Mouse (Mus musculus) midbrain, embryonic 14.5 days (tissue): ENCODE measurements at regions not wholly inside any gene's neighbourhood (a gene's known extent, or its start where the extent isn't known, plus 50 kb on each side); places are given as distances from the start of the nearest gene placed in this dataset.

Source experiments
- ATAC-seq: fragments of 200-750 bp; cut with Nextera tagmentation; 2 replicates; pipeline ENCODE4 v1.8.0; 2017; ENCODE audit warnings: moderate number of reproducible peaks, moderate library complexity; ENCODE audit not compliant: low FRiP score, low TSS enrichment
- DNase-seq: peaks from one replicate; pipeline ENCODE4 v3.0.0-alpha.2; 2015
- H3K27ac ChIP-seq: fragments of 300-500 bp; sonication (generic); replicated peaks from 2 replicates; pipeline ENCODE4 v1.5.1; 2014; ENCODE audit warnings: mild to moderate bottlenecking, low read depth, low read length, moderate library complexity
- H3K27me3 ChIP-seq: fragments of 300-500 bp; sonication (generic); 2 replicates; pipeline ENCODE4 v1.6.1; 2014; ENCODE audit warnings: low read length, control low read depth, mixed read lengths; ENCODE audit not compliant: control insufficient read depth, insufficient read depth
- H3K36me3 ChIP-seq: fragments of 300-500 bp; sonication (generic); 2 replicates; pipeline ENCODE4 v1.6.1; 2014; ENCODE audit warnings: low read length, control low read depth; ENCODE audit not compliant: control insufficient read depth, insufficient read depth
- H3K4me1 ChIP-seq: fragments of 300-500 bp; sonication (generic); 2 replicates; pipeline ENCODE4 v1.6.1; 2014; ENCODE audit warnings: mild to moderate bottlenecking, antibody characterized with exemption, low read length, control low read depth; ENCODE audit not compliant: control insufficient read depth, insufficient read depth
- H3K4me2 ChIP-seq: fragments of 300-500 bp; sonication (generic); 2 replicates; pipeline ENCODE4 v1.6.1; 2014; ENCODE audit warnings: mild to moderate bottlenecking, low read length, moderate library complexity
- H3K4me3 ChIP-seq: fragments of 300-500 bp; sonication (generic); replicated peaks from 2 replicates; pipeline ENCODE4 v1.5.1; 2014; ENCODE audit warnings: low read depth, low read length
- H3K9ac ChIP-seq: fragments of 300-500 bp; sonication (generic); replicated peaks from 2 replicates; pipeline ENCODE4 v1.6.1; 2014; ENCODE audit warnings: mild to moderate bottlenecking, low read length, moderate library complexity
- H3K9me3 ChIP-seq: fragments of 300-500 bp; sonication (generic); 2 replicates; pipeline ENCODE4 v1.6.1; 2016; ENCODE audit warnings: low read length, control low read depth, mixed read lengths; ENCODE audit not compliant: control insufficient read depth
- WGBS: fragments of 180-500 bp; shearing (Covaris S2); extraction: QIAGEN DNeasy Blood & Tissue Kit; methylation state at CpG from one replicate; pipeline ENCODE4 v1.1.7; 2014; 5-methylcytosine and 5-hydroxymethylcytosine counted together

DNA sequence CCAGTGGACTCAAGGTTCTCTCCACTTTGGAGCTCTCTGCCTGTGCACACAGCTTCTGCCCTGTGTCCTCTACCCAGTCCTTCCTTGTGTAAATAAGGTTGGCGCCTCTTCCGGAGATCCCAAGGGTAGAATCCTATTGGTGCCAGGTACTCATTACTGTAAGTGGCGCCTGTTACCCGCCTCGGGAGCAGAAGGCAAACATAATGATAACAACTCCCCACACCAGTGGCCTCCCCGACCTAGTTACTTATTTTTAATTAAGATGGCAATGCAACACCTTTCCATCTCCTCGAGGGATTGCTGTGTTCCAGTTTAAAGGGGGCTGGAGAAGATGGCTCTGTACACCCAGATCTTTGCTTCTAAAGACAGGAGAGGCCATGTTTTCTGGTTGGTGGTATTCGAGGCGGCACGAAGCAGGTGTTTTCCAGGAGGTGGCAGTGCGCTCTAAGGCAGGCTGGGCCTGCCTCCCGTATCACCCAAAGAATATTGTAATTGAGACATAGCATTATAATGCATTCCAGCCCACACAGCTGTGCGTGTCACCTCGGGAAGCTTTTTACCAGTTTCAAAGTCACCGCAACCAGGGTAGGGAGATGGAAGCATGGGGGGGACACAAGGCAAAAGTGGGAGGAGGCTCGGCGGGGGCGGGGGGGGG is 168.7 kb downstream of the Klf7 start:
- H3K4me2 ChIP-seq: peak overlapping the region; percentile 25; the same call in 1 of the 2 replicates
- H3K4me3 ChIP-seq: no peak overlapping the region
- H3K9me3 ChIP-seq: no peaks in the 10 kb centered on the region
- no peaks in the 10 kb centered on the region for H3K27me3 ChIP-seq
- ATAC-seq: peak; percentile 88; the same call in 1 of the 2 replicates
- H3K4me1 ChIP-seq: no peaks in the 10 kb centered on the region
- 48% methylated on average over 18 of the region's 18 CpGs for WGBS
- no peak overlapping the region for H3K27ac ChIP-seq
- H3K9ac ChIP-seq: no peak overlapping the region
- H3K36me3 ChIP-seq: no peaks in the 10 kb centered on the region
- peak; percentile 88 for DNase-seq

DNA sequence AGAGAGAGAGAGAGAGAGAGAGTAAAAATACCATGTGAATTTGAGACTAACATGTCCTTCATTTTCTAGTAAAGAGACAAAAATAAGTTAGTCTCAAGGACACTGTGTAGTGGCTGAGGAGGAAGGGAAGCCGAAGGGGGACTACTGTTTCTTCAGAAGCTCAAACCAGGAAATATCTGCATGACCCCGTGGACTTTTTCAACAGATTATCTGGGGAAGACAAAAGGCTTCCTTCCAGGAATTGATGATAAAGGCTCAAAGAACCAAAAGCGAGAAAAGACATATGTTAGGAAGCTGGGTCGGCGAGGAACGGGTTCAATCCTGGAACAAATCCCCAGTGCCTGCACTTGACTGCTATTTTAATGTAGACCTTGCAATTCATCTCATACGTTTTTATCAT is 170.4 kb downstream of the Klf7 start:
- H3K27ac ChIP-seq: no peak overlapping the region

DNA sequence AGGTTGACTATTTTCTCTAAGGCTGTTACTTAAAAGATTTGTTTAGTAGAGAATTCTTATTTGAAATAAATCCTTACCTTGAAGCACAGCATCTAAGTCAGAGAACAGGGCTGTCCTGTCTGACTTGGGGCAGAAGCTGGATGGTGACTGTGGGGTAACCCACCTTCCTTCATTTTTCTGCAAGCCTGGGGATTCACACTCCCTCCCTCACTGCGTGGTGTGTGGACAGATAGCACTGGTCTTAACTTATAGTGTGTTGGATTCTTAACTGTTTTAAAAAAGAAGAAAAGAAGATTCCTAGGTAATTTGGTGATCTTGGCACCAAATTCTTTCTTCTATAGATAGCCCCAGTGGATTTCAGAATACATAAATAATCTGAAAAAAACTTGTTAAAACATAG is 174.8 kb downstream of the Klf7 start:
- no peaks in the 10 kb centered on the region for H3K27me3 ChIP-seq
- ATAC-seq: no peak

More for the DNA sequence above, 170.4 kb downstream of the Klf7 start:
- WGBS: 66% methylated on average over 7 of the region's 7 CpGs
- Histone ChIP-seq H3K9ac (no peak overlapping the region), H3K9me3 (no peaks in the 10 kb centered on the region), H3K4me3 (no peak overlapping the region), H3K4me2 (no peak overlapping the region), H3K4me1 (no peaks in the 10 kb centered on the region), H3K27me3 (no peaks in the 10 kb centered on the region), H3K36me3 (no peaks in the 10 kb centered on the region)
- no peak for ATAC-seq
- DNase-seq: no peak

DNA sequence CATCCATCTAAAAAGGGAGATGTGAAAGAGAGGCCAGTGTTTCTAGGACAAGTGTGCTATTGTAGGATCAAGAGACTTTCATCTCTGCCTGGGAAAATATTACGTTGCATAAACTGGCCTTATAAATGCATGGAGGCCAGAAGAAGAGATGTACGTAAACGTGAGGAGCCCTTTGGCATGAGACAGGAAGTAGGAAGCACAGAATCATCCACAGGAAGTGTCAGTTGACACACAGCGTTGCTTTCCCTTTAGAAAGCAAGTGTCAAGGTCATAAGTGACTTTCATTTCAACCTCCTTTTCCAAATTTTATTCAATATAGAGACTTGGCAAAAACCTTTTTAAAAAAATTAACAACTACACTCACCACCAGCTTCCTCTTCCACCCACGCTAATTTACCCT is 175.2 kb downstream of the Klf7 start:
- no peak overlapping the region for H3K4me3 ChIP-seq
- H3K27ac ChIP-seq: no peak overlapping the region
- H3K9ac ChIP-seq: no peak overlapping the region
- H3K4me2 ChIP-seq: no peak overlapping the region
- no peak for DNase-seq
- H3K9me3 ChIP-seq: no peaks in the 10 kb centered on the region
- H3K4me1 ChIP-seq: no peaks in the 10 kb centered on the region
- no peak for ATAC-seq
- H3K36me3 ChIP-seq: no peaks in the 10 kb centered on the region
- H3K27me3 ChIP-seq: no peaks in the 10 kb centered on the region
- WGBS: 88% methylated on average over 5 of the region's 5 CpGs

More for the DNA sequence above, 174.8 kb downstream of the Klf7 start:
- Histone ChIP-seq H3K9ac (no peak overlapping the region), H3K9me3 (no peaks in the 10 kb centered on the region), H3K36me3 (no peaks in the 10 kb centered on the region), H3K4me3 (no peak overlapping the region), H3K27ac (no peak overlapping the region), H3K4me2 (no peak overlapping the region), H3K4me1 (no peaks in the 10 kb centered on the region)
- DNase-seq: no peak
- 78% methylated on average over 1 of the region's 1 CpGs for WGBS

DNA sequence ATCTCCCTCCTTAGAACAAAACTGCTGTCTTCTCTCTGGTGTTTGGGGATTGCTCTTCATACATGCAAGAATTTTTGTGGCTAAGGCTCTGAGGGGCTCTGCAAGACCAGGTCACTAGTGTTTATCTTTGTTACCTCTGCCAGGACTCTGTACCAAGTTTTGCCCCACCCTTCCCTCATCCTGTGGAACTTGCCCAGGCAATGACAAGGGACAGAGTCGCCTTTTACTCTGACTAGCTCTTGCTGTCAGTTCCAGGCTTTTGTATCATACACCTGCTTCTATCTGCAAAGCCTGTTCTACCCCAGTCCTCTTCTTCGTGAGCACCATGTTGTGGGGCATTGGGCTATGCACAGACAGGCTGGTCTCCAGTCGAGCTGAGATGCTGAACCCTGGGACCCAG is 175.7 kb upstream of the 4933402D24Rik start:
- no peak overlapping the region for H3K9ac ChIP-seq
- no peaks in the 10 kb centered on the region for H3K4me1 ChIP-seq
- no peaks in the 10 kb centered on the region for H3K9me3 ChIP-seq
- ATAC-seq (no peak), DNase-seq (no peak)
- no peak overlapping the region for H3K4me2 ChIP-seq
- H3K36me3 ChIP-seq: no peaks in the 10 kb centered on the region
- no peaks in the 10 kb centered on the region for H3K27me3 ChIP-seq
- no peak overlapping the region for H3K27ac ChIP-seq
- 59% methylated on average over 3 of the region's 3 CpGs for WGBS
- no peak overlapping the region for H3K4me3 ChIP-seq

DNA sequence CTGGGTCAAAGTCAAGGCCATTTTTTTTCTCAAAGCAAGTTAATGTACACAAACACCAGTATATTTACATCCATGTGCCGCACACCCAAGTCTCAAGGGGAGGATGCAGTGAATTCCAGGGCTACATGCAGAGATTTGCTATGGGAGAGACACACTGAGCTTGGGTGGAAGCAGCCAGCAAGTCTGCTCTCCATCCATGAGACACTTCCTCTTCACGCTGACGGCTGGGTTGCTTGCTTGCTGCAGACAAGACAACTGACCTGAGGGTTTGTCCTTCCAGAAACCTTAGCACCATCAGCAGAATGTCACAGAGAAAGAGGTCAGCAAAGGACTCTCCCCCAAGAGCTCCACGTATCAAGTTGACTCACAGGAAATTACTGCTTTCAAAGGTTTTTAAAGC is 169.3 kb upstream of the 4933402D24Rik start:
- WGBS: 77% methylated on average over 4 of the region's 4 CpGs
- DNase-seq: no peak
- H3K27me3 ChIP-seq: peaks cover 8% of the 10 kb centered on the region; the same call in 1 of the 2 replicates
- H3K36me3 ChIP-seq: no peaks in the 10 kb centered on the region
- no peak for ATAC-seq
- no peak overlapping the region for H3K4me3 ChIP-seq
- no peak overlapping the region for H3K9ac ChIP-seq
- no peak overlapping the region for H3K4me2 ChIP-seq
- no peak overlapping the region for H3K27ac ChIP-seq
- H3K9me3 ChIP-seq: no peaks in the 10 kb centered on the region
- H3K4me1 ChIP-seq: no peaks in the 10 kb centered on the region

DNA sequence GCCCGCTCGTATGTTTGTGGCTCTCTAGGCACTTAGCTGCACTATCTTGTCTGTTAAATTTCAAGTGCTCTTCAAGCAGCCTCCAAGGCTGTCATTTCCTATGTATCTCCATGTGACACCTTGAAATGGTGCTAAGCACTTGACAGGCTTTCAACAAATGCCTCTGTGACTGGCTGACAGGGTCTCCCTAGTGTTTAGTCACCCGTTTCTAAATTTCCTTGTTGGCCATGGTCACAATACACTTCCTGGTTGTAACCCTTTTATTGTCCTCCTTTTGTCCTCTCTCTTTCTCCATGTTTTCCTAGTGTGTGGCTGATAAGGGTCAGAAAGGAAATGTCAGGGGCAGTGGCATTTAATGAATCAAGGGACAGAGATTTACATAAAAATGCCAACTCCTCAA is 168.4 kb upstream of the 4933402D24Rik start:
- H3K4me1 ChIP-seq: no peaks in the 10 kb centered on the region
- no peak for ATAC-seq

DNA sequence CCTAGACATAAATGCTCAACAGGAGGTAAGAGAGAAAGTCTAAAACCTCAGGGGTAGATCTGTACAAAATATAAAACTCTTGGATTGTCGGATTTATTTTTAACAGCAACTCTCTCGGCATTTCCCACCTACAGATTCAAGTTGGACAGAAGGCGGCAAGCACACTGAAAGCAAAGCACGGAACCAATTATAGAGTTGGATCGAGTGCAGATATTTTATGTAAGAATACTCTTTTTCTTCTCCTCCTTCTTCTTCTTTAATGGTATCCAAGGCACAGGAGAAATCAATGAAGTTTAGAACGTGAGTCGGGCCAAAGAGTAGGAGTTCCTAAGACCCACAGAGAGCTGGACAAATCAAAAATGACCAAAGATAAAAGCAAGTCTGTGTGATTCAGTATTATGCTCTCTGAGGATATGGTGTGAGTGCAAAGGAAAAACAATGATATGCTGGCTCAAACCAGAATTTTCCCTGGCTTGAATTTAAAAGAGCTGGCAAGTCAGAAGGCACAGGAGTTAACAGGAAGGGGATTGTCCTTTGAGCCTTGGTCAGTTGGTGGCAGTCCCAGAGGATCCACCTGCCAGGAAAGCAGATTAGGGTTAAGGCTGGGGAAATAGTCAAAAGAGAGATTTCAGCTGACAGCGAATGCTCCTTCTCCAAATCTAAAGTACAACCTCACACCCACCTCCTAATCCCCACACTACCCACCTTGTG is 165.7 kb upstream of the 4933402D24Rik start:
- H3K4me1 ChIP-seq: no peaks in the 10 kb centered on the region
- H3K9me3 ChIP-seq: no peaks in the 10 kb centered on the region
- H3K4me3 ChIP-seq: no peak overlapping the region
- ATAC-seq (no peak), DNase-seq (no peak)
- WGBS: 89% methylated on average over 8 of the region's 8 CpGs
- H3K9ac ChIP-seq: no peak overlapping the region
- no peak overlapping the region for H3K27ac ChIP-seq
- H3K27me3 ChIP-seq: peaks cover 8% of the 10 kb centered on the region; the same call in 1 of the 2 replicates
- no peak overlapping the region for H3K4me2 ChIP-seq
- no peaks in the 10 kb centered on the region for H3K36me3 ChIP-seq

More for the DNA sequence above, 168.4 kb upstream of the 4933402D24Rik start:
- DNase-seq: peak; percentile 21
- Histone ChIP-seq H3K9me3 (no peaks in the 10 kb centered on the region), H3K4me3 (no peak overlapping the region), H3K4me2 (no peak overlapping the region), H3K9ac (no peak overlapping the region), H3K36me3 (no peaks in the 10 kb centered on the region), H3K27me3 (peaks cover 8% of the 10 kb centered on the region; the same call in 1 of the 2 replicates), H3K27ac (no peak overlapping the region)
- 24% methylated on average over 3 of the region's 3 CpGs for WGBS

DNA sequence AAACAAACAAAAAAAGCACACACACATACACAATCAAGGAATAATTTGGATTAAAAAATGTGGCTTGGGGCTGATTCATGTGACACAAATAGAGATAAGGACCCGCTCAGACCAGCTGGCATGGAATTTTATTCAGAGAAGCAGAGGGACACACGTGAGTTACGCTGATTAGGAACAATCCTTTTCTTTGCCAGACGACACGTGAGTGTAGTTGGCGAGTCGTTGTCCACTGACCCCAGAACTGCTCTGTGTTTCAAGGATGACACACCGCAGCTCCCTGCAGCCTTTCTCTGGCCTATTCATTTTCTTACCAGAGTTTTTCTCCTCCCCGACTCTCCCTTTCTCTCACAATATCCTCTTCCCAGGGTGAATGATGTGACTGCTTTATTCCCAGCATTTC is 163.4 kb upstream of the 4933402D24Rik start:
- H3K9me3 ChIP-seq: no peaks in the 10 kb centered on the region
- no peaks in the 10 kb centered on the region for H3K36me3 ChIP-seq
- no peak overlapping the region for H3K4me3 ChIP-seq
- H3K9ac ChIP-seq: no peak overlapping the region
- H3K4me2 ChIP-seq: no peak overlapping the region
- H3K27me3 ChIP-seq: peaks cover 8% of the 10 kb centered on the region; the same call in 1 of the 2 replicates
- H3K27ac ChIP-seq: no peak overlapping the region
- H3K4me1 ChIP-seq: no peaks in the 10 kb centered on the region
- 35% methylated on average over 9 of the region's 9 CpGs for WGBS
- ATAC-seq (no peak), DNase-seq (no peak)
